Mouse (Mus musculus) ES-Bruce4 (cell line): ENCODE measurements around the gene Ktn1. TPM values are rescaled to one million over a fixed set of nuclear protein-coding genes. Genes with fewer than 3 reads are reported as not detected.

Experiments
- H3K27ac ChIP-seq: 2 replicates; pipeline ENCODE4 v1.5.1; 2012; ENCODE audit warnings: low read length, inconsistent platforms; ENCODE audit not compliant: insufficient read depth
- H3K27me3 ChIP-seq: 2 replicates; pipeline ENCODE4 v1.6.1; 2012; ENCODE audit warnings: mild to moderate bottlenecking, low read length, inconsistent platforms; ENCODE audit not compliant: control insufficient read depth, poor library complexity, insufficient read depth, severe bottlenecking
- H3K36me3 ChIP-seq: 2 replicates; pipeline ENCODE4 v1.6.1; 2012; ENCODE audit warnings: inconsistent platforms, mild to moderate bottlenecking, low read length, moderate library complexity; ENCODE audit not compliant: control insufficient read depth, poor library complexity, insufficient read depth, severe bottlenecking
- H3K4me1 ChIP-seq: one replicate; pipeline ENCODE4 v1.8.1; 2011; ENCODE audit warnings: low read length; ENCODE audit not compliant: control insufficient read depth, insufficient read depth
- H3K4me3 ChIP-seq: 2 replicates; pipeline ENCODE4 v1.5.1; 2011; ENCODE audit warnings: low read depth, mild to moderate bottlenecking, low read length
- H3K9ac ChIP-seq: 2 replicates; pipeline ENCODE4 v1.6.1; 2012; ENCODE audit warnings: low read depth, mild to moderate bottlenecking, inconsistent platforms; ENCODE audit not compliant: poor library complexity, severe bottlenecking
- H3K9me3 ChIP-seq: replicated peaks from 2 replicates; pipeline ENCODE4 v1.6.1; 2012; ENCODE audit warnings: mild to moderate bottlenecking, low read length, inconsistent platforms; ENCODE audit not compliant: control insufficient read depth, poor library complexity, insufficient read depth, severe bottlenecking
- CTCF ChIP-seq: IDR thresholded peaks from one replicate; pipeline ENCODE4 v1.8.1; 2011; ENCODE audit warnings: low read depth, low read length
- EP300 ChIP-seq: IDR thresholded peaks from 2 replicates; pipeline ENCODE4 v1.6.1; 2011; ENCODE audit warnings: low read depth, low read length; ENCODE audit not compliant: insufficient read depth
- POLR2A ChIP-seq: IDR thresholded peaks from one replicate; pipeline ENCODE4 v1.8.1; 2011; ENCODE audit warnings: low read length; ENCODE audit not compliant: insufficient read depth
- polyA plus RNA-seq: library from polyadenylated mRNA; stranded (reverse); fragments of >200 nt; gene quantifications from 2 replicates; pipeline ENCODE4 v1.2.4, GENCODE M21; 2011; ENCODE audit warnings: low read depth; ENCODE audit not compliant: missing spikeins, insufficient read depth, insufficient read length

The Ktn1 gene
- polyA plus RNA-seq, 1 experiment, result 135 TPM

- Histone ChIP-seq H3K27ac (no peak overlapping the region), H3K4me1 (no peaks in the 10 kb centered on the region), H3K4me3 (no peak overlapping the region), H3K27me3 (no peaks in the 10 kb centered on the region), H3K36me3 (no peaks in the 10 kb centered on the region), H3K9ac (no peak overlapping the region), H3K9me3 (no peaks in the 10 kb centered on the region)
- no peak for TF ChIP-seq POLR2A
- no peak for TF ChIP-seq CTCF
- no peak for TF ChIP-seq EP300
Measured at GRCm38 (mm10) chr14:47765796-47766195, 117.5 kb downstream of the Ktn1 start.

DNA sequence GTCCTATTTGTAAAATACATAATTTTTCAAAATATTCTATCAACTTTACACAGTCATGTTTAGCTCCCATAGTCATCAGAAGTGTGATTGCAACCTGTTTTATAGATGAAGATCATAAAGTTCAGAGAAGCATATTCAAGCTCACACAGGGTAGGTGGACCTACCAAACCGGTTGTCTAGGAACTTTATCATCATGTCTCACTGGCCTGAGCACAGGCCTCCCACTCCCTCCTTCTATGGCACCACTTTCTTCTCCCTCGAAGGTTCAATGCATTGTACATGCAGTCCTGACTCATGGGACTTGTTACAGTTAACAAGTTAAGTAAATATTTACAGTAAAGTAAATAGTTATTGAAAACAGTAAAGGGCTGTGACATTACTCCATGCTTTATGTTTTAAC, 118.1 kb downstream of the Ktn1 start:
- H3K27me3 ChIP-seq, result no peaks in the 10 kb centered on the region
- H3K4me1 ChIP-seq, result no peaks in the 10 kb centered on the region
- H3K9me3 ChIP-seq, result no peaks in the 10 kb centered on the region
- TF ChIP-seq POLR2A (no peak), EP300 (no peak), CTCF (no peak)
- no peak overlapping the region for H3K4me3 ChIP-seq
- H3K27ac ChIP-seq, result no peak overlapping the region
- no peaks in the 10 kb centered on the region for H3K36me3 ChIP-seq
- no peak overlapping the region for H3K9ac ChIP-seq

GRCm38 (mm10) chr14:47771496-47771895, 123.2 kb downstream of the Ktn1 start:
- H3K36me3 ChIP-seq, result no peaks in the 10 kb centered on the region
- no peaks in the 10 kb centered on the region for H3K9me3 ChIP-seq
- no peaks in the 10 kb centered on the region for H3K27me3 ChIP-seq
- no peak overlapping the region for H3K27ac ChIP-seq
- H3K9ac ChIP-seq, result no peak overlapping the region
- TF ChIP-seq EP300 (no peak), POLR2A (no peak), CTCF (no peak)
- H3K4me3 ChIP-seq, result no peak overlapping the region
- H3K4me1 ChIP-seq, result no peaks in the 10 kb centered on the region

DNA sequence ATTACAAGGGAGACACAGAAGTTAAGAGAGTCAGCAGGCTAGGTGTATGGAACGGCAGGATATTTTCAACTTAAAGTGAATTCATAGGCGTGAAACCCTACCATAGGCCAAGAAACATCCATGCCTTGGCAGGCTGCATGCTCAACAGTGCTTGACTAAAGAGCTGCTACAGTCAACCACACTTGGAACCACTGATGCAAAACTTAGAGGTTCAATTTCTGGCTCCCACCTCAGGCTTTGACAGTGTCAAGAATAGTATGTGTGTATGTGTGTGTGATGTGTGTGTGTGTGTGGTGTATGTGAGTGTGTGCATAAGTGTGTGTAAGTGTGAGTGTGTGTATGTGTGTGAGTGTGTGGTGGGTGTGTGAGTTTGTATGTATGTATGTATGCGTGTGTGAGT, 127.3 kb downstream of the Ktn1 start:
- Histone ChIP-seq H3K36me3 (no peaks in the 10 kb centered on the region), H3K9ac (no peak overlapping the region), H3K4me3 (no peak overlapping the region), H3K9me3 (no peaks in the 10 kb centered on the region), H3K4me1 (no peaks in the 10 kb centered on the region), H3K27me3 (no peaks in the 10 kb centered on the region), H3K27ac (no peak overlapping the region)
- TF ChIP-seq CTCF, result no peak
- no peak for TF ChIP-seq EP300
- no peak for TF ChIP-seq POLR2A

GRCm38 (mm10) chr14:47776260-47777035, 128.2 kb downstream of the Ktn1 start:
- TF ChIP-seq EP300 (no peak), CTCF (no peak), POLR2A (no peak)
- Histone ChIP-seq H3K27ac (no peak overlapping the region), H3K4me1 (no peaks in the 10 kb centered on the region), H3K9ac (no peak overlapping the region), H3K9me3 (no peaks in the 10 kb centered on the region), H3K4me3 (no peak overlapping the region), H3K36me3 (no peaks in the 10 kb centered on the region), H3K27me3 (no peaks in the 10 kb centered on the region)

DNA sequence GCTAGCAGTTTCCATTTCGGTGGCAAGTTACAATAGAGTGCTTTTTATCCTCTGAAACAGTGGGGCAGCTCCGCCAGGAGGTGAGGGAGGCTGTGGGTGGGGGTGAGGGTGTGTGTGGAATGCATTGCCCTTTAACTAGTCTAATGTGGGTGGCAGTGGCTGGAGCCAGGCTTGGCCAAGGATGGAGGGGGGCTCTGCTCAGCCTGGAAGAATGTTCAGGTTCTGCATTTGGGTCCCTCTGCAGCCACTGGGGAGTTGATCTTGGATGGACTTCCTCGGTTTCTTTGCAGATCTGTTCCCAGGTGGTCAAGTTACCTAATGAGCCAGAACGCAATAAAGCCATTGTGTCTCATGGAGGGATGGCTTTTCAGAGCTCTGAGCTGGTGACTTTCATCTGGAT, 137.9 kb downstream of the Ktn1 start:
- no peaks in the 10 kb centered on the region for H3K4me1 ChIP-seq
- H3K27ac ChIP-seq, result no peak overlapping the region
- H3K27me3 ChIP-seq, result no peaks in the 10 kb centered on the region
- no peak overlapping the region for H3K9ac ChIP-seq
- H3K4me3 ChIP-seq, result no peak overlapping the region
- TF ChIP-seq EP300 (no peak), CTCF (no peak), POLR2A (no peak)
- H3K9me3 ChIP-seq, result no peaks in the 10 kb centered on the region
- H3K36me3 ChIP-seq, result no peaks in the 10 kb centered on the region

Other genes with a start within 250 kb of the Ktn1 start
- 132 and 141 TPM in 2 replicates for gene Dlgap5, start 230.0 kb upstream of the Ktn1 start, polyA plus RNA-seq
- gene Fbxo34, start 198.0 kb upstream of the Ktn1 start, polyA plus RNA-seq, result 35.8 and 38.7 TPM in 2 replicates
- gene Atg14, start 77.8 kb upstream of the Ktn1 start, polyA plus RNA-seq, result 13.6 and 24.5 TPM in 2 replicates